Mouse (Mus musculus) layer of hippocampus, adult 11-12 months (tissue): ENCODE data around the gene Smim5.

Experiments
- DNase-seq: peaks from one replicate; pipeline ENCODE4 v3.0.0; 2022; ENCODE audit warnings: low spot score

Gene Smim5

GRCm38 (mm10) chr11:115929031-115929430 is 29.3 kb downstream of the Smim5 start:
- no peak for DNase-seq

DNA sequence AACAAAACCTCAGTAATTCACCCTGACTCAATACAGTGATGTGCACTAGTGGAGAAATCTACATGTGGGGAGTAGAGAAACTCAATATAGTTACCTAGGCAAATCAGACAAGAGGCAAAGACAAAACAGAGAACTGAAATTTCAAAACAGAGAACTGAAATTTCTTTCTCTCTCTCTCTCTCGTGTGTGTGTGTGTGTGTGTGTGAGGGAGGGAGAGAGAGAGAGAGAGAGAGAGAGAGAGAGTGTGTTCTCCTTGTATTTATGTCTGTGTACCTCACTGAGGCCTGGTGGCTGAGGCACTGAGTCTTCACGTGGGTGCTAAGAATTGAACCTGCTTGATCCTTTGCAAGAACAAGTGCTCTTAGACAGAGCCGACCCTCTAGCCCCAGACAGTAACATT is 30.1 kb downstream of the Smim5 start:
- DNase-seq, result no peak

GRCm38 (mm10) chr11:115931235-115931634 is 31.5 kb downstream of the Smim5 start:
- DNase-seq, result no peak

GRCm38 (mm10) chr11:115933108-115933746 is 33.5 kb downstream of the Smim5 start, which contains the start of the genes Sap30bp and Recql5:
Sap30bp (plus strand) TSS chr11:115933282.
Recql5 (minus strand) TSS chr11:115933477.
- peak; percentile 98 for DNase-seq

- DNase-seq, result no peak
Observed at GRCm38 (mm10) chr11:115933747-115934110, 34.0 kb downstream of the Smim5 start.

GRCm38 (mm10) chr11:115939690-115940329 is 40.0 kb downstream of the Smim5 start:
- peak; percentile 87 for DNase-seq

DNA sequence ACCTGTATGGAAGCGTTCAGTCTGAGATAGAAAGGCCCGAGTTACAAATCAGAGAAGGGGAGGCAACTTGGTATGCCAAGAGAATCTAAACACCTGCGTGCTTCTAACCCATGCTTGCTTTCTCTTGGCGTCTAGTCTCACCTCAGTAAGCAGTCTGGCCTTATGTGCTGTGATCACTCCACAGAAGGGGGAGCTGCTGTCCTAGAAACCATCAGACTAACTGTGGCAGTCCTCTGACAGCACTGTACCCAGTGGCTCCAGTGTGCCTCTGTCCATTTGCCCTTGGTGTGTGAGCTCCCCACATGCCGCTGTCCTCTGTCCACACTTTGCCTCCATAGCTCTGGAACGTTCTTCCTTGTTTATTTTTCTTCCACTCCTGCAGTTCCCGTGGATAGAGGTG is 42.2 kb downstream of the Smim5 start:
- no peak for DNase-seq

GRCm38 (mm10) chr11:115945247-115945646 is 45.5 kb downstream of the Smim5 start:
- DNase-seq, result no peak

DNA sequence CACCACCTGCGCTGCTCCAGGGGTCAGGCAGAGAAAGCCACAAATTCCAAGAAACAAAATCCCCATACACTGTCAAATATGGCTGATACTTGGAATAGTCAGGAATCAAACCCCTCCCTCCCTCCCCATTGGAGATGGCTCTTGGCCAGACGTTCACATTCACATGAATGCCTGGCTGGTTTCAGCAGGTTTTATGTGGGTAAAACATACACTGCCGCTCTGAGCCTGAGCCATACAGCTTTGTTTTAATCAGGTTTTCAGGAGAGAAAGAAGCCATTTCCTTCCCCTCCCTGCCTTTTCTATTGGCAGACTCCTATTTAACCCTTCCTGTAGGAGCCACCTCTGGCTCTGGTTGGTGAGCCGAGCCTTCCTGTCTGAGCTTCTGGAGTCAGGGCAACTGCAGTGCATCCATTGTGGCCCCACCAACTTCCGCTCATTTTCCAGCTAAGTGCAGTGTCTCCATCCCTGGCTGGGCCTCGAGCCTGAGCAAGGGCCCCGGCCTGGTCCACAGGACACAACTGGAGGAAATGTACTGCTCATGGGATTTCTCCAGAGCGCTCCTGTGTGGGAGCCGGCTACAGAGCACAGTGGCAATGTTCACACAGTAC is 46.6 kb downstream of the Smim5 start:
- DNase-seq, result no peak

GRCm38 (mm10) chr11:115948316-115948715 is 48.5 kb downstream of the Smim5 start:
- DNase-seq, result no peak

DNA sequence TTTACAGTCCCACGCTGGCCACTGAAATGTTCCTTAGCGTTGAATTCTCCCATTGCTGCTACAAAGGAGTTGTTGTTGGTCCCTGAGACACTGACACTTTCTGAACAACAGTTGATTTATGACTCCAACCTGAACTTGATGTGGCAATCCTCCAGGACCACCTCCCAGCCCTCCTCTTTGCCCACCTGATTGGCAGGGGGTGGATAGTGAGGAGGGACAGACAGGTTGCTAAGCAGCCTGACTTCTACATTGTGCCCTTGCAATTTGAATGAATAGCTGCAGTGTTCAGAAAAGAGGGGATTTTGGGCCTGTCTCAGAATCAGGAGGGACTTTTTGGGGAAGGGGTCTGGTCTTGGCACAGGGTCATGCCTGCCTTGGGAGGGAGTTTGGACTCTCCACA is 51.0 kb downstream of the Smim5 start:
- no peak for DNase-seq

DNA sequence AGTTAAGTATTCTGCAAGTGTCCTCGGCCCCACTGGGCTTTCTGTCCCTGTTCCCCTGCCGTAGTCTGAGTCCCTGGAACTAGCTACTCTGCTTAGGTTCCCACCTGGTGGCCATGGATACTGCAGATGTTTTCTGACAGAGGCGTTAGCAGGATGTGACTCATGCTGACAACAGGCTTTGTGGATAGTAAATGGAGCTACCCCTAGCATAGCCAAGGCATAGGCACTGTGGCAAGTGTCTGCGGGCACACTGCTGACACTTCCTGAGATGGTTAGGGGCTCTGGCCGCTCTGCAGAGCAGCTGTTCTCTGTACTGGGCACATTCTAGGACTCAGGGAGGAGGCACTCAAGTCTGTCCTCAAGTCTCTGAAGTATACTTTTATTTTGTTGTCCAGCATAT is 54.9 kb downstream of the Smim5 start:
- DNase-seq, result no peak

- peak; percentile 34 for DNase-seq
Observed at GRCm38 (mm10) chr11:115955195-115955858, 55.6 kb downstream of the Smim5 start.
